Mouse (Mus musculus) cerebellum, adult 2 months (tissue): ENCODE results near the gene Ankrd45.

Experiments used
- CTCF ChIP-seq: fragments of 200-500 bp; IDR thresholded peaks from 2 replicates; pipeline ENCODE4 v1.5.1; 2011; ENCODE audit warnings: low read depth, mild to moderate bottlenecking, control low read depth, low read length, moderate library complexity, borderline replicate concordance; ENCODE audit not compliant: insufficient read depth
- POLR2A ChIP-seq: fragments of 200-500 bp; IDR thresholded peaks from 2 replicates; pipeline ENCODE4 v1.6.1; 2011; ENCODE audit warnings: low read length, control low read depth, borderline replicate concordance; ENCODE audit not compliant: insufficient read depth

GRCm38 (mm10) chr1:161142531-161143159, at the start of gene Ankrd45:
- TF ChIP-seq CTCF = no peak
- no peak for TF ChIP-seq POLR2A
